Mouse (Mus musculus) cortical plate, adult 2 months (tissue): Measurements from ENCODE around the gene A930018P22Rik. TPM values are rescaled to one million over a fixed set of nuclear protein-coding genes. Genes with fewer than 3 reads are reported as not detected.

ENCODE experiments used
- H3K27ac ChIP-seq: fragments of 200-500 bp; 2 replicates; pipeline ENCODE4 v1.5.1; 2012; ENCODE audit warnings: low read length, control low read depth, inconsistent platforms; ENCODE audit not compliant: insufficient read depth
- H3K4me1 ChIP-seq: fragments of 200-500 bp; 2 replicates; pipeline ENCODE4 v1.6.1; 2011; ENCODE audit warnings: low read length; ENCODE audit not compliant: control insufficient read depth, insufficient read depth
- H3K4me3 ChIP-seq: fragments of 200-500 bp; 2 replicates; pipeline ENCODE4 v1.5.1; 2011; ENCODE audit warnings: mild to moderate bottlenecking, low read length, control low read depth; ENCODE audit not compliant: insufficient read depth
- CTCF ChIP-seq: fragments of 200-500 bp; IDR thresholded peaks from 2 replicates; pipeline ENCODE4 v1.5.1; 2011; ENCODE audit warnings: mild to moderate bottlenecking, control low read depth, low read length; ENCODE audit not compliant: insufficient read depth; ENCODE audit errors: extremely low read depth
- POLR2A ChIP-seq: fragments of 200-500 bp; IDR thresholded peaks from 2 replicates; pipeline ENCODE4 v1.6.1; 2011; ENCODE audit warnings: mild to moderate bottlenecking, low read length, control low read depth; ENCODE audit not compliant: insufficient read depth; ENCODE audit errors: extremely low read depth
- polyA plus RNA-seq: library from polyadenylated mRNA; depleted of rRNA; stranded (reverse); fragments of >200 nt; gene quantifications from 2 replicates; pipeline ENCODE4 v1.2.3, GENCODE M21; 2012

A930018P22Rik gene
- polyA plus RNA-seq, 1 experiment: 0.19 TPM

GRCm38 (mm10) chr2:104133042-104133810 is 10.7 kb downstream of the A930018P22Rik start:
- TF ChIP-seq POLR2A: no peak
- TF ChIP-seq CTCF: no peak
- Histone ChIP-seq H3K4me1 (no peaks in the 10 kb centered on the region), H3K27ac (no peak overlapping the region)

GRCm38 (mm10) chr2:104134150-104135056 is 11.8 kb downstream of the A930018P22Rik start:
- Histone ChIP-seq H3K4me1 (no peaks in the 10 kb centered on the region), H3K27ac (no peak overlapping the region), H3K4me3 (no peak overlapping the region)
- peak; percentile 97 for TF ChIP-seq CTCF
- no peak for TF ChIP-seq POLR2A

More at GRCm38 (mm10) chr2:104133042-104133810, 10.7 kb downstream of the A930018P22Rik start:
- no peak overlapping the region for H3K4me3 ChIP-seq

- no peak for TF ChIP-seq POLR2A
- TF ChIP-seq CTCF: no peak
- no peaks in the 10 kb centered on the region for H3K4me1 ChIP-seq
These were observed 13.4 kb downstream of the A930018P22Rik start for GRCm38 (mm10) chr2:104135920-104136319.

GRCm38 (mm10) chr2:104142140-104142539 is 19.6 kb downstream of the A930018P22Rik start:
- Histone ChIP-seq H3K27ac (no peak overlapping the region), H3K4me1 (no peaks in the 10 kb centered on the region), H3K4me3 (no peak overlapping the region)
- TF ChIP-seq CTCF (no peak), POLR2A (no peak)

More at GRCm38 (mm10) chr2:104135920-104136319, 13.4 kb downstream of the A930018P22Rik start:
- Histone ChIP-seq H3K4me3 (no peak overlapping the region), H3K27ac (no peak overlapping the region)

GRCm38 (mm10) chr2:104144004-104144403 is 21.4 kb downstream of the A930018P22Rik start:
- Histone ChIP-seq H3K4me3 (no peak overlapping the region), H3K27ac (no peak overlapping the region), H3K4me1 (no peaks in the 10 kb centered on the region)
- TF ChIP-seq POLR2A: no peak
- no peak for TF ChIP-seq CTCF

- Histone ChIP-seq H3K4me3 (no peak overlapping the region), H3K4me1 (no peaks in the 10 kb centered on the region), H3K27ac (no peak overlapping the region)
- TF ChIP-seq CTCF: 0 out of 2 replicates have a peak, but pooled peaks have one; percentile 17
- TF ChIP-seq POLR2A: no peak
These were observed 23.4 kb downstream of the A930018P22Rik start for GRCm38 (mm10) chr2:104145983-104146382.

GRCm38 (mm10) chr2:104147910-104148561 is 25.5 kb downstream of the A930018P22Rik start:
- Histone ChIP-seq H3K4me3 (no peak overlapping the region), H3K27ac (no peak overlapping the region), H3K4me1 (no peaks in the 10 kb centered on the region)
- no peak for TF ChIP-seq CTCF

GRCm38 (mm10) chr2:104150608-104151397 is 28.2 kb downstream of the A930018P22Rik start:
- Histone ChIP-seq H3K27ac (no peak overlapping the region), H3K4me1 (no peaks in the 10 kb centered on the region), H3K4me3 (no peak overlapping the region)
- TF ChIP-seq CTCF (no peak), POLR2A (no peak)

GRCm38 (mm10) chr2:104153345-104153744 is 30.8 kb downstream of the A930018P22Rik start:
- H3K4me1 ChIP-seq: no peaks in the 10 kb centered on the region
- no peak overlapping the region for H3K4me3 ChIP-seq
- no peak overlapping the region for H3K27ac ChIP-seq
- no peak for TF ChIP-seq CTCF
- TF ChIP-seq POLR2A: no peak
